Mouse (Mus musculus): ENCODE measurements around the gene Cyth2.

GRCm38 (mm10) chr7:45820913-45821312 lies 6.5 kb upstream of the Cyth2 start:
- TF ChIP-seq CTCF (IDR thresholded peaks at IDR 0.05; ENCODE audit: insufficient read depth, low read length) (no peak), POLR2A (IDR thresholded peaks at IDR 0.05; ENCODE audit: borderline replicate concordance, extremely low read depth, low read depth, low read length) (no peak)

All from lung, adult 2 months (tissue).